ENCODE assay signal across 21 mouse cellular contexts in genomic region chr14:78650379-78651095, GRCm38 (mm10).
DNase-seq lines count a peak whose midpoint lies in the region; ATAC-seq and TF ChIP-seq lines count a peak whose summit lies in the region.
"Had no signal": no experiment of that assay in that cellular context is flagged by ENCODE, and none has a peak within 500 bp of the region (broad histone marks: within the 10 kb centered on the region; RNA-seq: fewer than 3 reads in every experiment).

No protein-coding gene starts in this region.

- H3K4me3 ChIP-seq in kidney, embryonic 15.5 days (replicated peaks): no peak overlapping the region
- no peak overlapping the region for H3K4me3 ChIP-seq in kidney, embryonic 14.5 days (ENCODE audit: low read length)
- H3K4me3 ChIP-seq in lung, postnatal 0 days (ENCODE audit: low read depth, low read length): no peak overlapping the region
- H3K4me3 ChIP-seq: erythroblast, embryonic 14.5 days; forebrain, embryonic 15.5 days; limb, embryonic 10.5 days had no signal

- peak; percentile 40 for DNase-seq in lung, postnatal 0 days (ENCODE audit: low spot score)
- DNase-seq in lung, adult 18-20 months: no peak
- no peak for DNase-seq in left cerebral cortex, postnatal 14 days (ENCODE audit: low spot score in 2 of 2)
- DNase-seq: adrenal gland, postnatal 14 days; cerebellum, adult 9-11 months; heart, postnatal 36 days; kidney, adult 9 months; layer of hippocampus, adult 9-11 months; thymus, postnatal 25 days had no signal

- no peaks in the 10 kb centered on the region for H3K9me3 ChIP-seq in kidney, embryonic 15.5 days (replicated peaks)
- H3K9me3 ChIP-seq in kidney, embryonic 14.5 days (ENCODE audit: control insufficient read depth, low read length): no peaks in the 10 kb centered on the region
- no peaks in the 10 kb centered on the region for H3K9me3 ChIP-seq in lung, postnatal 0 days (ENCODE audit: low read length)
- H3K9me3 ChIP-seq: forebrain, embryonic 15.5 days; limb, embryonic 10.5 days had no signal

- intact Hi-C loops in left cerebral cortex, postnatal 14 days (cut with DNase I): no loop called here

- no peak for TF ChIP-seq EP300 in lung, postnatal 0 days (IDR thresholded peaks at IDR 0.05)

- no peaks in the 10 kb centered on the region for H3K27me3 ChIP-seq in kidney, embryonic 15.5 days
- no peaks in the 10 kb centered on the region for H3K27me3 ChIP-seq in kidney, embryonic 14.5 days (ENCODE audit: control insufficient read depth, insufficient read depth, low read length)
- H3K27me3 ChIP-seq in lung, postnatal 0 days (replicated peaks; ENCODE audit: insufficient read depth, low read length): no peaks in the 10 kb centered on the region
- H3K27me3 ChIP-seq: CH12.LX; forebrain, embryonic 15.5 days had no signal

- ATAC-seq in kidney, embryonic 15.5 days (replicated peaks; ENCODE audit: low FRiP score): 0 out of 2 replicates have a peak, but pooled peaks have one; percentile 22
- ATAC-seq in kidney, embryonic 14.5 days (ENCODE audit: low FRiP score, low TSS enrichment): no peak
- peak; percentile 64 for ATAC-seq in lung, postnatal 0 days
- ATAC-seq in granulocyte monocyte progenitor cell, adult 5-6 weeks (replicated peaks; ENCODE audit: poor library complexity, severe bottlenecking): peak; percentile 79
- 0 out of 2 replicates have a peak, but pooled peaks have one; percentile 32 for ATAC-seq in neutrophil, adult 5-6 weeks (ENCODE audit: extremely low read depth, insufficient number of reproducible peaks, low FRiP score, poor library complexity, severe bottlenecking)
- ATAC-seq: forebrain, embryonic 15.5 days; midbrain, embryonic 16.5 days had no signal

- H3K27ac ChIP-seq in kidney, embryonic 15.5 days: no peak overlapping the region
- no peak overlapping the region for H3K27ac ChIP-seq in kidney, embryonic 14.5 days (ENCODE audit: low read depth, low read length)
- H3K27ac ChIP-seq in lung, postnatal 0 days (ENCODE audit: low read length): no peak overlapping the region
- H3K27ac ChIP-seq: forebrain, embryonic 15.5 days; limb, embryonic 10.5 days; liver, embryonic 14.5 days; macrophage had no signal

- no peak overlapping the region for H3K4me2 ChIP-seq in kidney, embryonic 15.5 days
- no peak overlapping the region for H3K4me2 ChIP-seq in kidney, embryonic 14.5 days (replicated peaks; ENCODE audit: low read depth, low read length)
- H3K4me2 ChIP-seq in lung, postnatal 0 days (replicated peaks; ENCODE audit: low read depth, low read length): no peak overlapping the region
- H3K4me2 ChIP-seq: forebrain, embryonic 15.5 days; heart, embryonic 11.5 days had no signal

- H3K36me3 ChIP-seq in kidney, embryonic 15.5 days: peaks cover 9% of the 10 kb centered on the region
- H3K36me3 ChIP-seq in kidney, embryonic 14.5 days (ENCODE audit: control insufficient read depth, insufficient read depth, low read length): no peaks in the 10 kb centered on the region
- no peaks in the 10 kb centered on the region for H3K36me3 ChIP-seq in lung, postnatal 0 days (ENCODE audit: insufficient read depth, low read length)
- H3K36me3 ChIP-seq: forebrain, embryonic 15.5 days; limb, embryonic 10.5 days had no signal

- TF ChIP-seq CTCF in lung, postnatal 0 days (IDR thresholded peaks at IDR 0.05): peak; percentile 38

- 65% methylated on average over 9 of the region's 9 CpGs for WGBS in kidney, embryonic 15.5 days
- WGBS in kidney, embryonic 14.5 days: 72% methylated on average over 9 of the region's 9 CpGs
- WGBS in lung, postnatal 0 days: 49% methylated on average over 9 of the region's 9 CpGs

- H3K9ac ChIP-seq in kidney, embryonic 15.5 days: no peak overlapping the region
- H3K9ac ChIP-seq in kidney, embryonic 14.5 days (ENCODE audit: low read depth, low read length): no peak overlapping the region
- H3K9ac ChIP-seq in lung, postnatal 0 days (replicated peaks; ENCODE audit: low read depth): no peak overlapping the region
- H3K9ac ChIP-seq: forebrain, embryonic 15.5 days; liver, embryonic 14.5 days had no signal

- peaks cover 9% of the 10 kb centered on the region; the same call in 1 of the 2 replicates for H3K4me1 ChIP-seq in kidney, embryonic 15.5 days
- peaks cover 5% of the 10 kb centered on the region; the same call in 1 of the 2 replicates for H3K4me1 ChIP-seq in kidney, embryonic 14.5 days (ENCODE audit: control insufficient read depth, insufficient read depth, low read length)
- no peaks in the 10 kb centered on the region for H3K4me1 ChIP-seq in lung, postnatal 0 days (ENCODE audit: insufficient read depth, low read depth, low read length)
- H3K4me1 ChIP-seq: forebrain, embryonic 15.5 days; limb, embryonic 10.5 days had no signal
